8 mouse cellular contexts compared by ENCODE assay signal in the genomic region with DNA sequence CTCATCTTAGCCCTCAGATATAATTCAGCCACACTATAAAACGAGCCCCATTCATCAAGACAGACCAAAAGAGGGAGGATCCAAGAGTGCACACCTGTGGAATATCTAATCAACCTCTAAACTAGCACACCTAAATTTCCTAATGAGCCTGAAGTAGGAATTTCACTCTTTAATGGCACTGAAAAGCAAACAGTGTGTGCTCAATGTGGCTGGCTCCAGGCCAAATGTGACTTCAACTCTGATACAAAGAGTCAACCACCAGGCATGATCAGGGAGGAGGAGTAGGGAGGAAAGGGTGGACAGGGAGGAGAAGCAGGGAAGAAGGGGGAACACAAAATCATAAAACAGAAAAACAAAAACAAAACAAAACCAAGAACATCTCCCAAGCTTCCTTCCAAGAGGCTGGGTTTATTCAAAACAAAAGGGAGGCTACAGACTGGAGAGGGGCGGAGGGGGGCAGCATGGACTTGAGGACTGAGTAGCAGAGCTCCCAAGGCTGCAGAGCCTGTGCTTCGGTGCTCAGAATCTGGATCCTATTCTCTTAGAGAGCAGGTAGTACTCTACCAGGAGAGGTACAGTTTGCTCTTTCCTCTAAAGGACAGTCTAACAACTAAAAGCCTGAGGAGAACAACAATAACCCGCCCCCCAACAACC.
DNase-seq lines count a peak whose midpoint lies in the region; ATAC-seq and TF ChIP-seq lines count a peak whose summit lies in the region.

No protein-coding gene starts in this region.

- TF ChIP-seq CTCF in lung, adult 2 months (IDR thresholded peaks at IDR 0.05; ENCODE audit: insufficient read depth, low read length): no peak

- H3K9me3 ChIP-seq in forebrain, embryonic 14.5 days (replicated peaks; ENCODE audit: control insufficient read depth, low read length): no peaks in the 10 kb centered on the region

- no peaks in the 10 kb centered on the region for H3K36me3 ChIP-seq in forebrain, embryonic 14.5 days (ENCODE audit: control insufficient read depth, insufficient read depth, low read length)

- 18% methylated on average over 4 of the region's 4 CpGs for WGBS in forebrain, embryonic 14.5 days
- WGBS in lung, adult 2 months: 76% methylated on average over 4 of the region's 4 CpGs

- 0 out of 2 replicates have a peak overlapping the region, but pooled peaks have one; percentile 56 for H3K27ac ChIP-seq in forebrain, embryonic 14.5 days (ENCODE audit: low read depth, low read length)

- no peak overlapping the region for H3K4me2 ChIP-seq in forebrain, embryonic 14.5 days (ENCODE audit: low read length)

- H3K27me3 ChIP-seq in forebrain, embryonic 14.5 days (replicated peaks; ENCODE audit: control insufficient read depth, insufficient read depth, low read length): no peaks in the 10 kb centered on the region

- peak; percentile 63 for ATAC-seq in forebrain, embryonic 14.5 days

- DNase-seq in gastrocnemius, postnatal 10 days: peak; percentile 17
- no peak for DNase-seq in gastrocnemius, postnatal 25 days
- peak; percentile 62 for DNase-seq in Muller cell, postnatal 12 days (ENCODE audit: inconsistent ontology term)
- DNase-seq in forebrain, embryonic 14.5 days (ENCODE audit: low spot score): peak; percentile 77
- DNase-seq in lung, adult 2 months: peak; percentile 20
- DNase-seq in embryo, embryonic 11 days: no peak
- no peak for DNase-seq in spleen, postnatal 14 days (ENCODE audit: low spot score in 2 of 2)
- DNase-seq in gastrocnemius, postnatal 4 days (ENCODE audit: low spot score in 2 of 2): no peak

- peaks cover 52% of the 10 kb centered on the region for H3K4me1 ChIP-seq in forebrain, embryonic 14.5 days (ENCODE audit: control insufficient read depth, insufficient read depth, low read length)
- H3K4me1 ChIP-seq in lung, adult 2 months (ENCODE audit: control insufficient read depth, insufficient read depth, low read length): peaks cover 3% of the 10 kb centered on the region; the same call in 1 of the 2 replicates

- no peak for TF ChIP-seq POLR2A in lung, adult 2 months (IDR thresholded peaks at IDR 0.05; ENCODE audit: borderline replicate concordance, extremely low read depth, low read depth, low read length)

- no peak overlapping the region for H3K9ac ChIP-seq in forebrain, embryonic 14.5 days (ENCODE audit: low read length)

- no peak overlapping the region for H3K4me3 ChIP-seq in forebrain, embryonic 14.5 days (ENCODE audit: low read depth, low read length)
- H3K4me3 ChIP-seq in lung, adult 2 months (replicated peaks; ENCODE audit: extremely low read depth, low read depth, low read length): no peak overlapping the region

Comparison
In these comparisons a context has a peak if more than half of its experiments do, and no peak if none do; other contexts are left out.
1. DNase-seq: peak in gastrocnemius, postnatal 10 days (single experiment), Muller cell, postnatal 12 days (single experiment), forebrain, embryonic 14.5 days (single experiment) and lung, adult 2 months (single experiment); none in gastrocnemius, postnatal 25 days (single experiment), embryo, embryonic 11 days (single experiment), spleen, postnatal 14 days (0 of 2) and gastrocnemius, postnatal 4 days (0 of 2).